Comparison of ENCODE assay signal across 17 mouse cellular contexts in genomic region chr5:123026414-123026813, GRCm38 (mm10). TPM values are rescaled to one million over a fixed set of nuclear protein-coding genes. Genes with fewer than 3 reads are reported as not detected.
DNase-seq lines count a peak whose midpoint lies in the region; ATAC-seq and TF ChIP-seq lines count a peak whose summit lies in the region.
"Had no signal": no experiment of that assay in that cellular context is flagged by ENCODE, and none has a peak within 500 bp of the region (broad histone marks: within the 10 kb centered on the region; RNA-seq: fewer than 3 reads in every experiment).

No protein-coding gene starts in this region.

- no peaks in the 10 kb centered on the region for H3K4me1 ChIP-seq in intestine, postnatal 0 days (replicated peaks; ENCODE audit: control insufficient read depth, insufficient read depth, low read length)
- H3K4me1 ChIP-seq in intestine, embryonic 16.5 days (ENCODE audit: control insufficient read depth, insufficient read depth, low read length): peaks cover 16% of the 10 kb centered on the region
- peaks cover 25% of the 10 kb centered on the region for H3K4me1 ChIP-seq in liver, embryonic 13.5 days (replicated peaks)
- peaks cover 28% of the 10 kb centered on the region; the same call in 1 of the 2 replicates for H3K4me1 ChIP-seq in liver, embryonic 12.5 days
- H3K4me1 ChIP-seq in cerebellum, adult 2 months (ENCODE audit: control insufficient read depth, insufficient read depth, low read length): peaks cover 4% of the 10 kb centered on the region

- peak overlapping the region; percentile 35; the same call in 1 of the 2 replicates for H3K27ac ChIP-seq in intestine, postnatal 0 days (ENCODE audit: low read depth, low read length)
- no peak overlapping the region for H3K27ac ChIP-seq in intestine, embryonic 16.5 days (ENCODE audit: low read length)
- peak overlapping the region; percentile 22; the same call in 1 of the 2 replicates for H3K27ac ChIP-seq in liver, embryonic 13.5 days
- H3K27ac ChIP-seq in liver, embryonic 12.5 days: no peak overlapping the region
- no peak overlapping the region for H3K27ac ChIP-seq in cerebellum, adult 2 months (ENCODE audit: insufficient read depth, low read length)
- H3K27ac ChIP-seq: forebrain, embryonic 15.5 days; hindbrain, embryonic 14.5 days had no signal

- no peak overlapping the region for H3K9ac ChIP-seq in intestine, postnatal 0 days (ENCODE audit: low read depth, low read length)
- no peak overlapping the region for H3K9ac ChIP-seq in intestine, embryonic 16.5 days (ENCODE audit: low read depth, low read length)
- no peak overlapping the region for H3K9ac ChIP-seq in liver, embryonic 13.5 days
- no peak overlapping the region for H3K9ac ChIP-seq in liver, embryonic 12.5 days
- H3K9ac ChIP-seq: forebrain, embryonic 15.5 days; hindbrain, embryonic 14.5 days had no signal

- no peak overlapping the region for H3K4me3 ChIP-seq in intestine, postnatal 0 days (ENCODE audit: low read depth, low read length)
- H3K4me3 ChIP-seq in intestine, embryonic 16.5 days (ENCODE audit: low read length): no peak overlapping the region
- no peak overlapping the region for H3K4me3 ChIP-seq in liver, embryonic 13.5 days (replicated peaks)
- H3K4me3 ChIP-seq in liver, embryonic 12.5 days: no peak overlapping the region
- no peak overlapping the region for H3K4me3 ChIP-seq in cerebellum, adult 2 months (replicated peaks; ENCODE audit: insufficient read depth, low read depth, low read length)
- H3K4me3 ChIP-seq: forebrain, embryonic 15.5 days had no signal

- no peak for DNase-seq in liver, embryonic 13.5 days
- DNase-seq in thymus, postnatal 14 days: peak; percentile 38
- DNase-seq in thymus, postnatal 25 days: no peak
- DNase-seq in cerebellum, adult 2 months: no peak
- DNase-seq: adrenal gland, postnatal 25 days; cerebellum, adult 11-12 months; cerebellum, postnatal 25 days; embryo, embryonic 11 days; lung, postnatal 36 days had no signal

- 66% methylated on average over 6 of the region's 6 CpGs for WGBS in intestine, postnatal 0 days
- 60% methylated on average over 6 of the region's 6 CpGs for WGBS in intestine, embryonic 16.5 days
- 75% methylated on average over 6 of the region's 6 CpGs for WGBS in liver, embryonic 13.5 days (ENCODE audit: insufficient replicate concordance)
- WGBS in liver, embryonic 12.5 days (ENCODE audit: insufficient replicate concordance): 64% methylated on average over 6 of the region's 6 CpGs
- WGBS in cerebellum, adult 2 months: 35% methylated on average over 6 of the region's 6 CpGs

- no peak overlapping the region for H3K4me2 ChIP-seq in intestine, postnatal 0 days (replicated peaks; ENCODE audit: low read depth)
- H3K4me2 ChIP-seq in intestine, embryonic 16.5 days (ENCODE audit: low read depth, low read length): no peak overlapping the region
- no peak overlapping the region for H3K4me2 ChIP-seq in liver, embryonic 13.5 days
- H3K4me2 ChIP-seq in liver, embryonic 12.5 days: no peak overlapping the region
- H3K4me2 ChIP-seq: forebrain, embryonic 15.5 days; hindbrain, embryonic 14.5 days; midbrain, embryonic 11.5 days had no signal

- peaks cover 4% of the 10 kb centered on the region; the same call in 1 of the 2 replicates for H3K9me3 ChIP-seq in intestine, postnatal 0 days (ENCODE audit: control insufficient read depth)
- 0 out of 2 replicates have a peak, but pooled peaks cover 2% of the 10 kb centered on the region for H3K9me3 ChIP-seq in intestine, embryonic 16.5 days (ENCODE audit: control insufficient read depth, low read length)
- no peaks in the 10 kb centered on the region for H3K9me3 ChIP-seq in liver, embryonic 13.5 days (replicated peaks)
- no peaks in the 10 kb centered on the region for H3K9me3 ChIP-seq in liver, embryonic 12.5 days (replicated peaks)
- H3K9me3 ChIP-seq: forebrain, embryonic 15.5 days had no signal

- no peak for ATAC-seq in intestine, postnatal 0 days
- no peak for ATAC-seq in intestine, embryonic 16.5 days
- ATAC-seq in liver, embryonic 13.5 days (ENCODE audit: low read depth): no peak
- no peak for ATAC-seq in liver, embryonic 12.5 days
- ATAC-seq: forebrain, embryonic 15.5 days had no signal

- H3K36me3 ChIP-seq in intestine, postnatal 0 days (ENCODE audit: control insufficient read depth, insufficient read depth): peaks cover 21% of the 10 kb centered on the region
- 0 out of 2 replicates have a peak, but pooled peaks cover 5% of the 10 kb centered on the region for H3K36me3 ChIP-seq in intestine, embryonic 16.5 days (ENCODE audit: control insufficient read depth, insufficient read depth, low read length)
- H3K36me3 ChIP-seq in liver, embryonic 13.5 days: peaks cover 16% of the 10 kb centered on the region
- peaks cover 23% of the 10 kb centered on the region for H3K36me3 ChIP-seq in liver, embryonic 12.5 days

- no peak for TF ChIP-seq CTCF in intestine, postnatal 0 days (IDR thresholded peaks at IDR 0.05; ENCODE audit: low read depth)
- TF ChIP-seq CTCF in cerebellum, adult 2 months (IDR thresholded peaks at IDR 0.05; ENCODE audit: borderline replicate concordance, insufficient read depth, low read depth, low read length): no peak

- no peaks in the 10 kb centered on the region for H3K27me3 ChIP-seq in intestine, postnatal 0 days (replicated peaks; ENCODE audit: control insufficient read depth, insufficient read depth, low read length)
- H3K27me3 ChIP-seq in intestine, embryonic 16.5 days (replicated peaks; ENCODE audit: control insufficient read depth, insufficient read depth, low read length): no peaks in the 10 kb centered on the region
- no peaks in the 10 kb centered on the region for H3K27me3 ChIP-seq in liver, embryonic 13.5 days
- no peaks in the 10 kb centered on the region for H3K27me3 ChIP-seq in liver, embryonic 12.5 days (replicated peaks)
- H3K27me3 ChIP-seq in cerebellum, adult 2 months (ENCODE audit: control insufficient read depth, insufficient read depth, low read length): no peaks in the 10 kb centered on the region
- H3K27me3 ChIP-seq: CH12.LX; forebrain, embryonic 15.5 days had no signal

- TF ChIP-seq POLR2A in cerebellum, adult 2 months (IDR thresholded peaks at IDR 0.05; ENCODE audit: borderline replicate concordance, insufficient read depth, low read length): no peak

RNA-seq across cellular contexts. Expression of gene Orai1, which starts 11.5 kb away (rescaled TPM):
- 36.8 and 42.5 TPM in 2 replicates for polyA plus RNA-seq in intestine, postnatal 0 days (2015; fragmentation: Nextera tagmentation; extraction: Ambion mirVana)
- polyA plus RNA-seq in intestine, embryonic 16.5 days (2015; fragmentation: Nextera tagmentation; extraction: Ambion mirVana): 20.1 and 21.9 TPM in 2 replicates
- 6.6 and 8.2 TPM in 2 replicates for polyA plus RNA-seq in liver, embryonic 13.5 days (2015; fragmentation: Nextera tagmentation; extraction: Ambion mirVana)
- polyA plus RNA-seq in liver, embryonic 12.5 days (2016; fragmentation: Nextera tagmentation; extraction: Ambion mirVana): 11.6 and 11.9 TPM in 2 replicates
- 20.7 and 21.4 TPM in 2 replicates for polyA plus RNA-seq in cerebellum, adult 2 months (2012; rRNA removed)

RNA-seq across cellular contexts. Expression of gene Morn3, which starts 20.4 kb away (rescaled TPM):
- 0.43 TPM in 1 of 2 replicates, not detected in the other for polyA plus RNA-seq in intestine, postnatal 0 days (2015; fragmentation: Nextera tagmentation; extraction: Ambion mirVana)
- polyA plus RNA-seq in intestine, embryonic 16.5 days (2015; fragmentation: Nextera tagmentation; extraction: Ambion mirVana): 0.57 TPM in 1 of 2 replicates, not detected in the other
- polyA plus RNA-seq in liver, embryonic 13.5 days (2015; fragmentation: Nextera tagmentation; extraction: Ambion mirVana): not detected in 2 replicates
- polyA plus RNA-seq in liver, embryonic 12.5 days (2016; fragmentation: Nextera tagmentation; extraction: Ambion mirVana): not detected in 2 replicates
- polyA plus RNA-seq in cerebellum, adult 2 months (2012; rRNA removed): 0.23 and 0.73 TPM in 2 replicates
- polyA plus RNA-seq: liver, adult 2 months; midbrain, embryonic 11.5 days had no signal

RNA-seq across cellular contexts. Expression of gene Kdm2b, which starts 36.8 kb away (rescaled TPM):
- polyA plus RNA-seq in intestine, postnatal 0 days (2015; fragmentation: Nextera tagmentation; extraction: Ambion mirVana): 7.6 and 8.6 TPM in 2 replicates
- polyA plus RNA-seq in intestine, embryonic 16.5 days (2015; fragmentation: Nextera tagmentation; extraction: Ambion mirVana): 21.6 and 22.4 TPM in 2 replicates
- polyA plus RNA-seq in liver, embryonic 13.5 days (2015; fragmentation: Nextera tagmentation; extraction: Ambion mirVana): 21.3 and 23.6 TPM in 2 replicates
- 28.9 and 30.6 TPM in 2 replicates for polyA plus RNA-seq in liver, embryonic 12.5 days (2016; fragmentation: Nextera tagmentation; extraction: Ambion mirVana)
- 27.5 and 29.4 TPM in 2 replicates for polyA plus RNA-seq in cerebellum, adult 2 months (2012; rRNA removed)

RNA-seq across cellular contexts. Expression of gene Tmem120b, which starts 41.8 kb away (rescaled TPM):
- polyA plus RNA-seq in intestine, postnatal 0 days (2015; fragmentation: Nextera tagmentation; extraction: Ambion mirVana): 3.2 and 4.2 TPM in 2 replicates
- polyA plus RNA-seq in intestine, embryonic 16.5 days (2015; fragmentation: Nextera tagmentation; extraction: Ambion mirVana): 10.4 and 10.9 TPM in 2 replicates
- polyA plus RNA-seq in liver, embryonic 13.5 days (2015; fragmentation: Nextera tagmentation; extraction: Ambion mirVana): 23.0 and 24.2 TPM in 2 replicates
- 28.2 and 30.3 TPM in 2 replicates for polyA plus RNA-seq in liver, embryonic 12.5 days (2016; fragmentation: Nextera tagmentation; extraction: Ambion mirVana)
- polyA plus RNA-seq in cerebellum, adult 2 months (2012; rRNA removed): 21.8 and 25.3 TPM in 2 replicates

Comparison
In these comparisons a context has a peak if more than half of its experiments do, and no peak if none do; other contexts are left out.
1. H3K27ac ChIP-seq: peak in intestine, postnatal 0 days (single experiment) and liver, embryonic 13.5 days (single experiment); none in intestine, embryonic 16.5 days (single experiment), liver, embryonic 12.5 days (single experiment) and cerebellum, adult 2 months (single experiment).